Mouse (Mus musculus) small intestine, adult 2 months (tissue): ENCODE data around the gene Nfatc2ip. TPM values are rescaled to one million over a fixed set of nuclear protein-coding genes. Genes with fewer than 3 reads are reported as not detected.
A peak's percentile ranks its signal among the peaks of the same experiment; 100 is the strongest.

Source experiments
- H3K27ac ChIP-seq: fragments of 200-500 bp; 2 replicates; pipeline ENCODE4 v1.5.1; 2012; ENCODE audit warnings: low read depth, low read length, control low read depth, inconsistent platforms; ENCODE audit not compliant: insufficient read depth
- H3K27me3 ChIP-seq: fragments of 200-500 bp; 2 replicates; pipeline ENCODE4 v1.6.1; 2012; ENCODE audit warnings: mild to moderate bottlenecking, moderate library complexity, low read length, inconsistent platforms; ENCODE audit not compliant: control insufficient read depth, insufficient read depth
- H3K36me3 ChIP-seq: fragments of 200-500 bp; 2 replicates; pipeline ENCODE4 v1.6.1; 2012; ENCODE audit warnings: mild to moderate bottlenecking, low read length, control low read depth, inconsistent platforms; ENCODE audit not compliant: control insufficient read depth, insufficient read depth
- H3K4me1 ChIP-seq: fragments of 200-500 bp; 2 replicates; pipeline ENCODE4 v1.6.1; 2012; ENCODE audit warnings: low read length, inconsistent platforms, mixed read lengths; ENCODE audit not compliant: control insufficient read depth, insufficient read depth, insufficient read length
- H3K4me3 ChIP-seq: fragments of 200-500 bp; 2 replicates; pipeline ENCODE4 v1.5.1; 2012; ENCODE audit warnings: low read depth, mild to moderate bottlenecking, control low read depth, inconsistent platforms, low read length, moderate library complexity
- CTCF ChIP-seq: fragments of 200-500 bp; IDR thresholded peaks from 2 replicates; pipeline ENCODE4 v1.5.1; 2012; ENCODE audit warnings: low read depth, mild to moderate bottlenecking, control low read depth, inconsistent platforms, low read length, moderate library complexity, mixed read lengths; ENCODE audit not compliant: insufficient replicate concordance, insufficient read length; ENCODE audit errors: extremely low read depth
- POLR2A ChIP-seq: fragments of 200-500 bp; IDR thresholded peaks from 2 replicates; pipeline ENCODE4 v1.6.1; 2012; ENCODE audit warnings: low read depth, mild to moderate bottlenecking, control low read depth, inconsistent platforms, low read length, moderate library complexity
- WGBS: fragments of 180-500 bp; shearing (Covaris S2); methylation state at CpG from one replicate; pipeline ENCODE4 v1.1.7; 2018; 5-methylcytosine and 5-hydroxymethylcytosine counted together
- polyA plus RNA-seq: library from polyadenylated mRNA; depleted of rRNA; stranded (reverse); fragments of >200 nt; gene quantifications from 2 replicates; pipeline ENCODE4 v1.2.3, GENCODE M21; 2012

The Nfatc2ip gene
- polyA plus RNA-seq, 1 experiment: 5.2 TPM

GRCm38 (mm10) chr7:126388185-126388584, 8.4 kb downstream of the Nfatc2ip start:
- TF ChIP-seq POLR2A (no peak), CTCF (no peak)
- H3K4me3 ChIP-seq: no peak overlapping the region
- no peaks in the 10 kb centered on the region for H3K4me1 ChIP-seq
- no peak overlapping the region for H3K27ac ChIP-seq
- H3K36me3 ChIP-seq: peaks cover 33% of the 10 kb centered on the region
- no peaks in the 10 kb centered on the region for H3K27me3 ChIP-seq
- WGBS: 100% methylated on average over 1 of the region's 1 CpGs

DNA sequence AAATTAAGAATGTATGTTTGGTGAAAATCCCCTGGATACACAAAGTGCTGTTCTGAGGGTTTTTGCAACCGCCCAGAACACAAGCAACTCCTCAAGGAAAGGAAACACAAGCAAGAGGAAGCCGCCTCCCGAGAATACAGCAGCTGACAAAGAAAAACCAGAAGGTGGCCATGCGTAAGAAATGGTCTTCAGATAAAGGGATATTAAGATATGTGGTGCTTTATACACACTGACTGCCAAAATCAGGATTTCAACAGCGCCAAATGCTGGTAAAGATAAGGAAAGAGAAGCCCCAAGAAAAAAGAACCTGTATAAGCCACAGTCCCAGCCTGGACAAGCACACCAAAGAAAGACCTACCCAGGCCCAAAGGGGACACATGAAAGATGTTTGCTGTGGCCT, 13.0 kb downstream of the Nfatc2ip start:
- Histone ChIP-seq H3K4me1 (no peaks in the 10 kb centered on the region), H3K36me3 (peaks cover 25% of the 10 kb centered on the region), H3K27me3 (no peaks in the 10 kb centered on the region), H3K27ac (no peak overlapping the region), H3K4me3 (no peak overlapping the region)
- TF ChIP-seq CTCF (no peak), POLR2A (no peak)
- WGBS: 81% methylated on average over 5 of the region's 5 CpGs

DNA sequence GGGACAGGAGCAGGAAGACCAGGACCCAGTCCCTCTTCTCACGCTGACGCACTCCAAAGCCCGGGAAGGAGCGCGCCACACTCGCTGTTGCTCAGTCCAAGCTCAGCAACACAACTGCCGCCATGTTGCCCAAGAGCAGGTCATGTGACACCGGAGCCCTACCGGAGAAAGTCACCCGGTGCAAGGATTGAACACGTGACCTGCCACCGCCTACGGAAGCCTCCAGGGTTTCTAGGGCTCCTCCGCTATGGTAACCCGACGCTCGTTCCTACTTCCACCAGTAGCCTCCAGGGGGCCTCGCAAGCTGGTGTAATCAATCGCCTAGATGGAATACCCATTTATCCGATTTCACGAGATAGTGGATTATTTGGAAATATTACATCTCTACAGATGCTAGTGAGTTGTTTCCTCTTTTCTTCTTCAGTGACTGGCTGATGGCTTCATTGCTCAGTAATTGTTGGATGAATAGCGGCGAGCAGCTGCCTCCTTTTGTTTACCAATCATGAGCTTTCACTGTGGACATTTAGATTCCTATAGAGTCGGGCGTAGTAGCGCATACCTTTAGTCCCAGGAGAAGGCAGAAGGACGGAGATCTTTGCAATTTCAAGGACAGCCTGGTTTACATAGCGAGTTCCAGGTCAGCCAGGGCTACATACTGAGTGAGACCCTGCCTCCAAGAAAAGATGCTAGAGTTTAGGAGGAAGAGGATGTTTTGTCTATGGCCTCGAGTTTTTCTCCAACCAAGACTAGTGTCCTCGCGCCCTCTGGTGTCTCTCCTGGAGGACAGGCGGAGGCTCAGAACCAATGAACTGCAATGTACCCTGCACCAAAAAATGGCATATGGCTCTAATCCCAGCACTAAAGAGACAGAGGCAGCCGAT, 19.0 kb downstream of the Nfatc2ip start, which contains the start of gene Spns1:
Gene Spns1, minus strand, starts transcription at position 173 of the 881 bp plus-strand sequence.
- Histone ChIP-seq H3K4me3 (peak within 1 kb of the TSS; percentile 76), H3K27ac (peak within 1 kb of the TSS; percentile 27), H3K36me3 (peaks cover 12% of the 10 kb centered on the region; the same call in 1 of the 2 replicates), H3K27me3 (no peaks in the 10 kb centered on the region), H3K4me1 (peaks cover 5% of the 10 kb centered on the region; the same call in 1 of the 2 replicates)
- WGBS: under 1% methylated on average over 33 of the region's 33 CpGs
- TF ChIP-seq POLR2A: peak; percentile 73
- peak; percentile 80; the same call in 1 of the 2 replicates for TF ChIP-seq CTCF

DNA sequence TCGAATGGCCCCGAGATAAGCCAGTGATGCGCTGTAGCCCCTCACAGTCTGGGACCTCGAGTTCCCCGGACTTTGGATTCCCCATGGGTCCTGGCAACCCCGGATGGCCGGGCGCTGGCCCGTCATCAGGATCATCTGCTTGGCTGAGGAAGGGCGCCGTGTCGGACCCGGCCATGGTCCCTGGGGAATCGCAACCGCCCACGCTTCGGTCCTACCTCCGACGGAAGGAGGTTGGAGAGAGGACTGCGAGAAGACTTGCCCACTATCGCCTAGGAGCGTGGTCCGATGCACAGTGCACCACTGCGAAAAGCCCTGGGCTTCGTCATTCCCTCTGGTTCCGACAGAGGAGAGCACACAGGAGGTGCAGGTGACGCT, 19.6 kb downstream of the Nfatc2ip start:
- Histone ChIP-seq H3K36me3 (peaks cover 19% of the 10 kb centered on the region), H3K4me3 (peak overlapping the region; percentile 76), H3K27me3 (no peaks in the 10 kb centered on the region), H3K27ac (peak overlapping the region; percentile 1; the same call in 1 of the 2 replicates), H3K4me1 (peaks cover 5% of the 10 kb centered on the region; the same call in 1 of the 2 replicates)
- 2% methylated on average over 27 of the region's 27 CpGs for WGBS
- TF ChIP-seq CTCF (no peak), POLR2A (no peak)

DNA sequence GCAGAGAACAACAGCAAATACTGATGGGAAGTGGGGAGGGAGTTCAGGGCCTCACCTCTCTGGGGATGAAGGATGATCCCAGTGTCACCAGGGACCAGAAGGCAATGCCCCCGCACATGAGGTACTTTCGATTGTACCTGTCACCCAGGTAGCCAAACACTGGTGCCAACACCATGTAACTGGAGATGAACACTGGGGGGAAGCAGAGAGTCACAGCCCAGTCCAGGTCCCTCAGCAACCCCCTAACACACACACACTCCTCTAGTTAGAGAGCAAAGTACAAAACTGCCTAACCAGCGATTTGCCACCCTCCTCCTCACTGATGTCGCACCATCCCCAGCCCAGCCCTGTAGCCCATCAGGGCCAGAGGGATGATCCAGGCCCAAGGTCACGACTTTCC, 21.5 kb downstream of the Nfatc2ip start:
- Histone ChIP-seq H3K36me3 (peaks cover 37% of the 10 kb centered on the region), H3K27me3 (no peaks in the 10 kb centered on the region), H3K4me1 (peaks cover 5% of the 10 kb centered on the region; the same call in 1 of the 2 replicates), H3K4me3 (no peak overlapping the region), H3K27ac (no peak overlapping the region)
- TF ChIP-seq CTCF: no peak
- no peak for TF ChIP-seq POLR2A
- 66% methylated on average over 5 of the region's 5 CpGs for WGBS

DNA sequence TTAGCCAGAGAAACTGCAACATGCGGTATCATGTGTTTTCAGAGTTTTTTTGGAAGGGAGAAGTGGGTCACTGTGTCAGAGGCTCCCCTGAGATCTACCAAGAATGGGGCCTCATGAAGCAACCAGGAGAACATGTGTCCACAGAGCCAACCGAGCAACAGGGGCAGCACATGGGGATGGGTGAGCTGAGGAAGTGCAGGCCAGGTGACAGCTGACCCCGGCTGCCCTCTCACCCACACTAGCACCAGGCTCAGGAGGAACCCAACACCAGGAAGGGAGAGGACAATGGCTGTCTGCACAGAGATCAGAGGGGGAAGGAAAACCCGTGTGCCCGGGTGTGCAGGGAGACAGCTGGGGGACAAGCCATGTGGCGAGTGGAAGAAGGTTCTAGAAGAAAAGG, 22.0 kb downstream of the Nfatc2ip start:
- H3K36me3 ChIP-seq: peaks cover 40% of the 10 kb centered on the region
- no peaks in the 10 kb centered on the region for H3K27me3 ChIP-seq
- peaks cover 5% of the 10 kb centered on the region; the same call in 1 of the 2 replicates for H3K4me1 ChIP-seq
- no peak overlapping the region for H3K4me3 ChIP-seq
- TF ChIP-seq CTCF (no peak), POLR2A (no peak)
- no peak overlapping the region for H3K27ac ChIP-seq
- WGBS: 67% methylated on average over 6 of the region's 6 CpGs

GRCm38 (mm10) chr7:126373007-126373406, 23.5 kb downstream of the Nfatc2ip start:
- Histone ChIP-seq H3K4me1 (peaks cover 5% of the 10 kb centered on the region; the same call in 1 of the 2 replicates), H3K4me3 (no peak overlapping the region), H3K36me3 (peaks cover 40% of the 10 kb centered on the region), H3K27me3 (no peaks in the 10 kb centered on the region), H3K27ac (no peak overlapping the region)
- WGBS: 84% methylated on average over 9 of the region's 9 CpGs
- no peak for TF ChIP-seq CTCF
- TF ChIP-seq POLR2A: no peak
